Mouse (Mus musculus): ENCODE results near the gene Pam.

Gene Pam

GRCm38 (mm10) chr1:98095246-98095990 lies at the start of gene Pam:
Pam (minus strand) TSS chr1:98095646.
- DNase-seq (ENCODE audit: low spot score), result peak; percentile 77

- DNase-seq (ENCODE audit: low spot score), result no peak
Measured at GRCm38 (mm10) chr1:98144845-98145244, 49.4 kb upstream of the Pam start.

- no peak for DNase-seq (ENCODE audit: low spot score)
Measured at GRCm38 (mm10) chr1:98131244-98131643, 35.8 kb upstream of the Pam start.

GRCm38 (mm10) chr1:98129561-98130347 lies 34.3 kb upstream of the Pam start:
- no peak for DNase-seq (ENCODE audit: low spot score)

GRCm38 (mm10) chr1:98129111-98129510 lies 33.7 kb upstream of the Pam start:
- no peak for DNase-seq (ENCODE audit: low spot score)

GRCm38 (mm10) chr1:98128338-98129096 lies 33.1 kb upstream of the Pam start:
- no peak for DNase-seq (ENCODE audit: low spot score)

GRCm38 (mm10) chr1:98126268-98126667 lies 30.8 kb upstream of the Pam start:
- DNase-seq (ENCODE audit: low spot score), result no peak

DNA sequence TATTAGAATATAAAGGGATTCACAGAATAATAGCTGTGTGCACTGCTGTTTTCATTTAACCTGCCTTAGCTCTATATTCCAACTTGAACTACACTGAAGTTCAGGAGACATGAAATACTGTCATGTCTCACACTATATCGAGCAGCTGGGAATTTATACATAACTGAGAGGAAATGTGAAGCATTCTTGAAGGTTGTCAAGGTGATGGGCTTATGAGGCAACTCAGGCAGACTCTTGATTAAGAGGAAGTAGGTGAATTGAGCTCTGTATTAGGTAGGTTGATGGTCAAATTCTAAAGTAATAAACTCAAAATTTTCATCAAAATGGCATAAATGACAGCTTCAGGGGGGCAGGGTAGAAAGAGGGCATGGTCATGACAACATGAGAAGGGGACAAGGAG lies 29.3 kb upstream of the Pam start:
- no peak for DNase-seq (ENCODE audit: low spot score)

DNA sequence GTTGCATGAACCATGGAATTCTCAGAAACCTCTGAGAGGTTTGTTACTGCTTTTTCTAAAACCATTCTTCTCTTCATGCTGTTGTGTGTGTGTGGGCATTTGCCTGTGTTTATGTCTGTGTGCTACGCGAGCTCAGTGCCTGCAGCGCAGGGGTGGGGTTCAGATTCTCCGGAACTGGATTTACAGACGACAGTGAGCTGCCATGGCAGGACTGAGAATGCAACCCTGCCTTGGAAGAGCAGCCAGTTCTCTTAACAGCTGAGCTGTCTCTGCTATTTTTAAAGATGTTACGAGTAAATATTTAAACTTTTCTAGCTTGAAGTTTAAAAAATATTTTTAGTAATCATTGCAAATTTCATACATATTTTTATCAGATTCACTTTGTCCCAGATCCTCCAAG lies 24.1 kb upstream of the Pam start:
- no peak for DNase-seq (ENCODE audit: low spot score)

DNA sequence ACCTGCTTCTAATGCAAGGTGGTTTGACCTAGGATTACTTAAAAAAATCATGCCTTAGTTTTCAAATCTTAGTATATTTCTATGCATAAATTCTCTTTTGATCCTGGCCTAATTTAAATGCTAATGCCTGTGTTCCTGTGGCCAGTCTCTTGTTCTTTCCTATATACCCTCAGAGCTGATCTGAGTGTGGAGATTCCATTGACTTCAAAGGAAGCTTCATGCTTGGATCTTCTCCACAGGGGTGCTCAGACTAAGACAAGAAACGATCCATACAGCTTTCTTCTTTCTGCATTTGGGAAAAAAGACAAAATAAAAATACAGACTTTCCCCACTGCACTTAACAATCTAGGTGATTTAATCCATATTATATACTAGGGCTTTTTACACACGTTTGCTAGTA lies 12.2 kb upstream of the Pam start:
- DNase-seq (ENCODE audit: low spot score), result no peak

- DNase-seq (ENCODE audit: low spot score), result no peak
Measured at GRCm38 (mm10) chr1:98099441-98099840, 4.0 kb upstream of the Pam start.

GRCm38 (mm10) chr1:98097957-98098729 lies 2.7 kb upstream of the Pam start:
- no peak for DNase-seq (ENCODE audit: low spot score)

DNA sequence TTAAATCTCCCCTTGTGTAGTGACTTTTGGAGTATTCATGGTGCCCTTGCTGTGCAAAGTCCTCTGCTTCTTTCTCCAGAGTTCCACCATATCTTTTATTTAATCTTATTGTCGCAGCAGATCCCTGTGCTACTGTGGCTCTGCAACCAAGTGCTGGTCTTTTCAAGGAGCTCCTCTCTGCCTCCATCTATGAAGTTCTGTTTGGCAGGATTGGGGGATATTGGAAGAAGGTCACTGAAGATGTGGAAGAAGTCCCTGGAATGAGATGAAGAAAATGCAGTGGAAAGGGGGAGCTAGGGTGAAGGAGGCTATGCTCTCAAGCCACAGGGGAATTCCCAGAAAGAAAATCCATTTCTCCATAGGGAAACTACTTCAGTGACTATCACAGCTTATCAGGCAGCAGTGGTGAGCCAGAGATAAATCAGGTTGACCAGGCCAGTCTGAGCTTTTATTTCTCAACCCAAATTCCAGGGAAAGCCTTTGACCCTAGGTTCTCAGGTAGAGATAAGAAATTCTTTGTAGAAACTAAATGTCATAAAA lies 1.0 kb upstream of the Pam start:
- DNase-seq (ENCODE audit: low spot score), result no peak

- DNase-seq (ENCODE audit: low spot score), result no peak
Measured at GRCm38 (mm10) chr1:98095991-98096330, 515 bp upstream of the Pam start.

- peak; percentile 55 for DNase-seq (ENCODE audit: low spot score)
Measured at GRCm38 (mm10) chr1:98094811-98095245, 618 bp downstream of the Pam start.

DNA sequence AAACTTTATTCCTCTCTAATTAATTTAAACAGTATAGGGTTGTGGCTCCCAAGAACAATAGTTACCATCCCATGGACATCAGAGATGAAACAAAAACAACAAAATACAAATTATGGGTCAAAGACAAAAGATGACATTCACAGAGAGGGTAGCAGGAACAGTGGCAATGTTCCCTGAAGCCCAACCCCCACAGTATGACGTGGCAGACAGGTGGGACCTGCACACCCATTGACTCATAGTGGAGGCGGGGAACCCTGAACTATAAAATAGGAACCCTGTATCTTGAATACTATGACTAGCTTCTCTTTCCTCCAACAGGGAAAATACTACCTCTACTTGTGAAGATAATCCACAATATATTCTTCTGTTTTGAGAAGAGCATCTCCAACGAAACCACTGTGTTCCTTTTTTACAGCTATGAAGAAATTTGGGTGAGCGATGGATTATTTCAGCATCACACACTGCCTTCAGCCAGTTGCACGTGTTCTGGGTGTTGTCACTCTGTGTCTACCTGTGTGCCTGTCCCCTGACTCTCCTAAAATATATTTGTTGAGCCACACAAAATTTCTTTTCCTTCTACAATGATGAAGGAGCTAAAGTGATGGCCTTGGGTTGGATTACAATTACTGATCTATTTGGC lies 6.0 kb downstream of the Pam start:
- DNase-seq (ENCODE audit: low spot score), result no peak

DNA sequence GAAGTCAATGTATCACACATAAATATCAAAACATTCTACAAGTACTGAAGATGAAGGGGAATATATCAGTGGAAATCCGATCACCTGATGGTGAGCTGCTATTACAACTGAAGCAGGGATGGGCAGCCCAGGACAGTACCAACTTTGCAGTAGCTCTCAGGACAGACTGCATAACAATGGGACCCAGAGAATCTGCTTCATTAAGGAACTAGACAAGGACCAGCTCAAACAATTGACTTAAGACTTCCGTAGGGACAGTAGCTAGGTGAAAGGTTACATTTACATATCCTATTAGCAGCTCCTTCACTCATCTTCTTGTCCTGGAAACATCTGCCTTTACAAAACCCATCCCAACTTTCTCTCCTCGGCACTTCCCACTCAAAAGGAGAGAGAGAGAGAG lies 9.0 kb downstream of the Pam start:
- DNase-seq (ENCODE audit: low spot score), result no peak

DNA sequence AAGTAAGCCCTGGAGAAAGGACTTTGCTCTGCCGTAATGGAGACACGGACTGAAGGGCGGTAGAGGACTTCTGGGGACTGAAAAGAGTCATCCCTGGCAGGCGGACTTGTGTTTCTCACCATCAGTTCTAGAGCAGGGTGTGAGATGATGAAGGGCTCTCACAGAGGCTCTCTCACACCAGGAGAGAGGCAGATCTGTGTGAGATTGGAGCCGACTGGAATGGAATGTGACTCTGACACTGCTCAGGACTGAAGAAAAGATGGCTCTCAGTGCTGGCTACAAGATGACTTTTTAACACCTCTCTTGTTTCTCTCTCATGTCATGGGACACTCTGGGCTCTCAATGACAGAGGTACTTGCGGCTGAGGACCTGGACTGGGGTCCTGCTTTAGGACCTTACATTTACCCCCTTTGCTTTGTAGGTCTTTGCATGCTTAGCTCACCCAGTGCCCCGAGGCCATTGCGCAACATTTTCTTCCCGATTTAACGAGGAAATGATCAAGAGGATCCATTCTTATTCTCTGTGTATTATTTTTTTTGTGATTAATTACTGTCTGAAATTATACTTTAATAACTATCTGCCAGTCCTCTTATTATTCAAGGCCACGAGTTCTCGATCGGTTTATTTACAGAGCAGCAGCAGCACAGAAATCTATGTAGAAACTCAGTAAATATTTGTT lies 10.7 kb downstream of the Pam start:
- DNase-seq (ENCODE audit: low spot score), result peak; percentile 24

DNA sequence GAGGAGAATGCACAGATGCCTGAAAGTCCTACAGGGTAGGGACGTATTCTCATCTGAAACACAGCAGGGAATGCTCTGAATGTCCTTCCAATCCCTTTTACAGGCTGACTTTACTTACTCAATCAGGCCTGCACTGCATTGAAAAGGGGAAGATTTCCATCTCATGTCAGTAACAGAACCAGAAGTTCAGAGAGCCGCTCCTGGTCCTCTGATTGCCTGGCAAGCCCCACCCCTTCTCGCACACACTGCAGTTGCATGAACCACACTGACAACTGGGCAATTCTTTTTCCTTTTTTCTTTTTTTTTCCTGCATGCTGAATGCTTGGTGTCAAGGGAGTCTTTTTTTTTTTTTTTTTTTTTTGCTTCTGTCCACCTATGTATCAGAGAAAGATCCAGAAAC lies 11.9 kb downstream of the Pam start:
- no peak for DNase-seq (ENCODE audit: low spot score)

- DNase-seq (ENCODE audit: low spot score), result no peak
Measured at GRCm38 (mm10) chr1:98082988-98083387, 12.5 kb downstream of the Pam start.

DNA sequence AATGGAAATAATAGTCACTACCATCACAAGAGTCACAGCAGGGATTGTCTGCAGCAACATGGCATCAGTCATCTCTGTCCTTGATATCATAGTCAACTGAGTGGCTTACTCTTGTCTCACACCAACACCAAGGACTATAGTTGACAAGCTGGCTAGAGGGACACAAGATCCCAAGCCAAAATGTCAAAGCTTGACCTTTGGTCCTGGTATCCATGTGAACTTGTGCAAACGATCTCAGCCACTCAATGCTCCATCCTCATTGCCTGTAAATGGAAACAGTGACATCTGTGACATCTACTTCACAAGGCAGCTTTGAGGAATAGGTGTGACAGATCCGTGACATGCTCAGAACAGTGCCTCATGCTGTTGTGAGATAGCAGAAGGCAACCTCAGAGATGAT lies 15.0 kb downstream of the Pam start:
- no peak for DNase-seq (ENCODE audit: low spot score)
